Mouse (Mus musculus) liver, embryonic 14.5 days (tissue): ENCODE measurements around the gene Ahnak.

ENCODE experiments used
- CTCF ChIP-seq: IDR thresholded peaks from 2 replicates; pipeline ENCODE4 v1.5.1; 2016; ENCODE audit warnings: antibody characterized with exemption, low read depth, control low read depth
- EP300 ChIP-seq: IDR thresholded peaks from 2 replicates; pipeline ENCODE4 v1.6.1; 2016; ENCODE audit warnings: antibody characterized with exemption, low read depth

- TF ChIP-seq CTCF, result no peak
- no peak for TF ChIP-seq EP300
Observed at GRCm38 (mm10) chr19:9075558-9075957, 86.5 kb downstream of the Ahnak start.
